Mouse (Mus musculus) spleen, postnatal 14 days (tissue): ENCODE measurements around the gene Nrtn.

ENCODE experiments used
- DNase-seq, 2 experiments: peaks; one replicate each; pipeline ENCODE4 v3.0.0; 2021 to 2022; ENCODE audit warnings: low spot score in 2 of 2

The Nrtn gene

GRCm38 (mm10) chr17:56757416-56758123 is at the start of gene Nrtn:
Gene Nrtn (minus strand): TSS chr17:56757530.
- peak; percentile 74 to 75 for DNase-seq

- no peak for DNase-seq
Measured at GRCm38 (mm10) chr17:56805784-56806183, 48.5 kb upstream of the Nrtn start.

GRCm38 (mm10) chr17:56804952-56805351 is 47.6 kb upstream of the Nrtn start:
- no peak for DNase-seq

- no peak for DNase-seq
Measured at GRCm38 (mm10) chr17:56802065-56802464, 44.7 kb upstream of the Nrtn start.

GRCm38 (mm10) chr17:56799276-56799675 is 41.9 kb upstream of the Nrtn start:
- no peak for DNase-seq

GRCm38 (mm10) chr17:56793614-56794319 is 36.4 kb upstream of the Nrtn start:
- no peak for DNase-seq

- DNase-seq = no peak
Measured at GRCm38 (mm10) chr17:56792588-56792987, 35.3 kb upstream of the Nrtn start.

GRCm38 (mm10) chr17:56789286-56789685 is 32.0 kb upstream of the Nrtn start:
- no peak for DNase-seq

GRCm38 (mm10) chr17:56788886-56789285 is 31.6 kb upstream of the Nrtn start:
- DNase-seq = no peak

GRCm38 (mm10) chr17:56780291-56780978 is 23.1 kb upstream of the Nrtn start:
- no peak for DNase-seq

- no peak for DNase-seq
Measured at GRCm38 (mm10) chr17:56778779-56779362, 21.5 kb upstream of the Nrtn start.

GRCm38 (mm10) chr17:56777568-56777967 is 20.2 kb upstream of the Nrtn start:
- DNase-seq = no peak

- no peak for DNase-seq
Measured at GRCm38 (mm10) chr17:56769950-56770349, 12.6 kb upstream of the Nrtn start, which contains the start of gene Prr22. Gene Prr22 (plus strand): TSS chr17:56770250.

GRCm38 (mm10) chr17:56768941-56769340 is 11.6 kb upstream of the Nrtn start:
- DNase-seq = no peak

- DNase-seq = no peak
Measured at GRCm38 (mm10) chr17:56767531-56768135, 10.3 kb upstream of the Nrtn start.

GRCm38 (mm10) chr17:56766631-56767405 is 9.5 kb upstream of the Nrtn start:
- no peak for DNase-seq

GRCm38 (mm10) chr17:56765431-56765830 is 8.1 kb upstream of the Nrtn start:
- DNase-seq = no peak

GRCm38 (mm10) chr17:56764474-56765354 is 7.4 kb upstream of the Nrtn start, which contains the start of gene Dus3l:
Gene Dus3l (plus strand): TSS chr17:56764757.
- DNase-seq = peak; percentile 71 to 81

GRCm38 (mm10) chr17:56763741-56764250 is 6.5 kb upstream of the Nrtn start:
- DNase-seq = no peak
